Mouse (Mus musculus) hindbrain, postnatal 0 days (tissue): ENCODE data around the gene Sf3b3. TPM values are rescaled to one million over a fixed set of nuclear protein-coding genes. Genes with fewer than 3 reads are reported as not detected.

Source experiments
- ATAC-seq: fragments of 200-750 bp; cut with Nextera tagmentation; 2 replicates; pipeline ENCODE4 v1.8.0; 2017; ENCODE audit warnings: mild to moderate bottlenecking, moderate TSS enrichment, moderate library complexity
- DNase-seq: peaks from one replicate; pipeline ENCODE4 v3.0.0-alpha.2; 2015; ENCODE audit warnings: low spot score
- H3K27ac ChIP-seq: fragments of 300-500 bp; sonication (generic); 2 replicates; pipeline ENCODE4 v1.5.1; 2014; ENCODE audit warnings: mild to moderate bottlenecking
- H3K27me3 ChIP-seq: fragments of 300-500 bp; sonication (generic); 2 replicates; pipeline ENCODE4 v1.6.1; 2014; ENCODE audit warnings: low read length, mixed read lengths; ENCODE audit not compliant: insufficient read depth
- H3K36me3 ChIP-seq: fragments of 300-500 bp; sonication (generic); 2 replicates; pipeline ENCODE4 v1.6.1; 2014; ENCODE audit warnings: low read length, mixed read lengths; ENCODE audit not compliant: insufficient read depth
- H3K4me1 ChIP-seq: fragments of 300-500 bp; sonication (generic); 2 replicates; pipeline ENCODE4 v1.6.1; 2014; ENCODE audit warnings: antibody characterized with exemption, low read length, mixed read lengths; ENCODE audit not compliant: insufficient read depth
- H3K4me2 ChIP-seq: fragments of 300-500 bp; sonication (generic); 2 replicates; pipeline ENCODE4 v1.6.1; 2014; ENCODE audit warnings: low read depth, mild to moderate bottlenecking, low read length, moderate library complexity, mixed read lengths
- H3K4me3 ChIP-seq: fragments of 300-500 bp; sonication (generic); 2 replicates; pipeline ENCODE4 v1.5.1; 2014; ENCODE audit warnings: low read length
- H3K9ac ChIP-seq: fragments of 300-500 bp; sonication (generic); replicated peaks from 2 replicates; pipeline ENCODE4 v1.6.1; 2014; ENCODE audit warnings: mild to moderate bottlenecking, low read length, moderate library complexity, mixed read lengths
- H3K9me3 ChIP-seq: fragments of 300-500 bp; sonication (generic); 2 replicates; pipeline ENCODE4 v1.6.1; 2016; ENCODE audit warnings: low read length, mixed read lengths
- CTCF ChIP-seq: IDR thresholded peaks from 2 replicates; pipeline ENCODE4 v1.5.1; 2016; ENCODE audit warnings: antibody characterized with exemption, control low read depth, low read depth
- WGBS: fragments of 180-500 bp; shearing (Covaris S2); extraction: QIAGEN DNeasy Blood & Tissue Kit; methylation state at CpG from one replicate; pipeline ENCODE4 v1.1.7; 2014; 5-methylcytosine and 5-hydroxymethylcytosine counted together
- polyA plus RNA-seq: library from polyadenylated mRNA; unstranded; fragments of >200 nt; fragmentation: Nextera tagmentation; extraction: Ambion mirVana; gene quantifications from 2 replicates; pipeline ENCODE4 v1.2.1, GENCODE M21; 2015
- total RNA-seq: library from RNA; depleted of rRNA; stranded (reverse); fragments of >200 nt; gene quantifications from 2 replicates; pipeline ENCODE4 v1.2.3, GENCODE M21; 2014

Sf3b3 gene
- total and polyA plus RNA-seq, 2 experiments from 2014 or later = 60.6 to 82.5 TPM

- Histone ChIP-seq H3K9ac (no peak overlapping the region), H3K27me3 (no peaks in the 10 kb centered on the region), H3K36me3 (peaks cover 97% of the 10 kb centered on the region), H3K27ac (no peak overlapping the region), H3K4me3 (no peak overlapping the region), H3K4me1 (no peaks in the 10 kb centered on the region), H3K9me3 (no peaks in the 10 kb centered on the region), H3K4me2 (no peak overlapping the region)
- WGBS = 100% methylated on average over 1 of the region's 1 CpGs
- no peak for TF ChIP-seq CTCF
- DNase-seq (no peak), ATAC-seq (no peak)
Observed at GRCm38 (mm10) chr8:110816990-110817389, 29.6 kb downstream of the Sf3b3 start.

DNA sequence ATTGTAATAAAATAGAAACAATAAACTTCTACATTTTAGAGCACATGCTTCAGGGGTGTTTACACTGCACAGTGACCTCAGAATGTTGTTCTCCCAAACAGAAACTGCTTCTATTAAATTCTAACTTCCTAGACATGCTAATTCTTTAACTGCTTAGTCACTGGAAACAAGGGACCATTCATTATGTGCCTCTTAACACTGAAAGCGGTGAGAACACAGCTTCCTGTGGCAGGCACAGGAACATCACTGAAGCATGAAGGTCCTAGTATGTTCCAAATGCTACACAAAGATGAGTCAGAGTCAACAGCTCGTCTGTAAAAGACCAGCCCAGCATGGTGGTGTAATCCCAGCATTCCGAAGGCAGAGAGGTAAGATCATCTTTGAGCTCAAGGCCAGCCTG is 31.3 kb downstream of the Sf3b3 start:
- 69% methylated on average over 3 of the region's 3 CpGs for WGBS
- DNase-seq = no peak
- peaks cover 97% of the 10 kb centered on the region for H3K36me3 ChIP-seq

GRCm38 (mm10) chr8:110813081-110813812 is 33.3 kb downstream of the Sf3b3 start:
- Histone ChIP-seq H3K36me3 (peaks cover 90% of the 10 kb centered on the region), H3K27me3 (no peaks in the 10 kb centered on the region), H3K4me1 (no peaks in the 10 kb centered on the region), H3K27ac (no peak overlapping the region), H3K9me3 (no peaks in the 10 kb centered on the region), H3K4me3 (no peak overlapping the region), H3K4me2 (no peak overlapping the region), H3K9ac (no peak overlapping the region)
- DNase-seq (no peak), ATAC-seq (no peak)
- no peak for TF ChIP-seq CTCF
- WGBS = 90% methylated on average over 7 of the region's 7 CpGs

More for the DNA sequence above, 31.3 kb downstream of the Sf3b3 start:
- no peaks in the 10 kb centered on the region for H3K27me3 ChIP-seq
- no peak overlapping the region for H3K27ac ChIP-seq
- H3K9me3 ChIP-seq = no peaks in the 10 kb centered on the region
- no peaks in the 10 kb centered on the region for H3K4me1 ChIP-seq
- no peak for TF ChIP-seq CTCF
- no peak for ATAC-seq
- H3K4me3 ChIP-seq = no peak overlapping the region
- no peak overlapping the region for H3K9ac ChIP-seq
- H3K4me2 ChIP-seq = no peak overlapping the region

DNA sequence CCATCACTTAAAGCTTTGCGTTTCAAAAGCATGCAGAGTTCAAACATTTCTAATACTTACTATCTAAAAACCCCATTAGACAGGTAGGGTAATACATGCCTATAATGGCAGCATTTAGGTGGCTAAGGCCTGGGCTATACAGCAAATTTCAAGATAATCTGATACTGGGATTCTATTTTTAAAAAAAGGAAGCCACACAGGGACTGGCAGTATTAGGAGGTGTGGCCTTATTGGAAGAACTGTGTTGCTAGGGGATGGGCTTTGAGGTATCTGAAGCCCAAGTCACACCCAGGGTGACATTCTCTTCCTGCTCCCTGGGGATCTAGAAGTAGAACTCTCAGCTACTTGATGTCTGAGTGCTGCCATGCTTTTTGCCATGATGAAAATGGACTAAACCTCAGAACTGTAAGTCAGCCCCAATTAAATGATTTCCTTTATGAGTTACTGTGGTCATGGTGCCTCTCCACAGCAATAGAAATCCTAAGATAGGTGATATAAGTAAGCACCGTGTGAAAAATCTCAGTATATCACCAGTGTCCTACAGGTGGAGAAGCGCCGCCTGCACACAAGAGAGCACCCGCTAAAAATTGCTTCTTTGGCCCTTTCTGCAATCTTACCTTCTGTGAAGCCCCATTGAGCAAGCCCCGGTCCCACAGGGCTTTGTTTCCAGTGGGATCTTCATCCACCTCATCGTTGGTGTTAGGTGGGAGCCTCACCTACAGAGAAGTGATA is 34.1 kb downstream of the Sf3b3 start:
- Histone ChIP-seq H3K4me3 (no peak overlapping the region), H3K4me2 (no peak overlapping the region), H3K27ac (no peak overlapping the region), H3K36me3 (peaks cover 83% of the 10 kb centered on the region), H3K4me1 (no peaks in the 10 kb centered on the region), H3K9ac (no peak overlapping the region), H3K27me3 (no peaks in the 10 kb centered on the region), H3K9me3 (no peaks in the 10 kb centered on the region)
- TF ChIP-seq CTCF = no peak
- ATAC-seq (no peak), DNase-seq (no peak)
- WGBS = 97% methylated on average over 7 of the region's 7 CpGs

DNA sequence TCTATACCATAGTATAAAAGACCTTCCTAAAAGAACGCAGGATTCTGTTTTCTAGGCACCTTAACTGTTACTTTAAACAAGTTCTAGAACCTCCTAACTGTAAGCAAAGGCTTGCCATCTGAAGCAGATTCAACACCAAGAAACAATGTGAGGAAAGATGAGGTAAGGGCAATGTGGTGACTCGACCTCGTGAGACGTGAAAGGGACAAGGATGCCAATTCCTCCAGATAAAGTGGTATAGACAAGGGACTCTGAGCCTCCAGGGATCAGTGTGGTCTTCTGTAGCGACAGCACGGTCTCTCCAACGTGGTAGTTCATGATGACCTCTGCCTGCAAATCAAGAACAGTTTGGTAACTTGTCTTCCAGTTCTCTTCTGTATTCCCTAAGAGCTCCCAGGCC is 34.8 kb downstream of the Sf3b3 start:
- ATAC-seq = no peak
- no peak overlapping the region for H3K4me2 ChIP-seq
- H3K36me3 ChIP-seq = peaks cover 76% of the 10 kb centered on the region
- no peak for TF ChIP-seq CTCF
- H3K4me3 ChIP-seq = no peak overlapping the region
- H3K27me3 ChIP-seq = no peaks in the 10 kb centered on the region
- H3K27ac ChIP-seq = no peak overlapping the region
- H3K9me3 ChIP-seq = no peaks in the 10 kb centered on the region
- WGBS = 92% methylated on average over 7 of the region's 7 CpGs
- H3K4me1 ChIP-seq = no peaks in the 10 kb centered on the region
- DNase-seq = no peak
- H3K9ac ChIP-seq = no peak overlapping the region

- no peak overlapping the region for H3K9ac ChIP-seq
- H3K9me3 ChIP-seq = no peaks in the 10 kb centered on the region
- H3K27ac ChIP-seq = no peak overlapping the region
- H3K4me2 ChIP-seq = no peak overlapping the region
- H3K4me3 ChIP-seq = no peak overlapping the region
- H3K4me1 ChIP-seq = no peaks in the 10 kb centered on the region
- peaks cover 70% of the 10 kb centered on the region for H3K36me3 ChIP-seq
- 100% methylated on average over 3 of the region's 3 CpGs for WGBS
- ATAC-seq (no peak), DNase-seq (no peak)
- no peak for TF ChIP-seq CTCF
- H3K27me3 ChIP-seq = no peaks in the 10 kb centered on the region
Observed at GRCm38 (mm10) chr8:110811116-110811515, 35.5 kb downstream of the Sf3b3 start.

DNA sequence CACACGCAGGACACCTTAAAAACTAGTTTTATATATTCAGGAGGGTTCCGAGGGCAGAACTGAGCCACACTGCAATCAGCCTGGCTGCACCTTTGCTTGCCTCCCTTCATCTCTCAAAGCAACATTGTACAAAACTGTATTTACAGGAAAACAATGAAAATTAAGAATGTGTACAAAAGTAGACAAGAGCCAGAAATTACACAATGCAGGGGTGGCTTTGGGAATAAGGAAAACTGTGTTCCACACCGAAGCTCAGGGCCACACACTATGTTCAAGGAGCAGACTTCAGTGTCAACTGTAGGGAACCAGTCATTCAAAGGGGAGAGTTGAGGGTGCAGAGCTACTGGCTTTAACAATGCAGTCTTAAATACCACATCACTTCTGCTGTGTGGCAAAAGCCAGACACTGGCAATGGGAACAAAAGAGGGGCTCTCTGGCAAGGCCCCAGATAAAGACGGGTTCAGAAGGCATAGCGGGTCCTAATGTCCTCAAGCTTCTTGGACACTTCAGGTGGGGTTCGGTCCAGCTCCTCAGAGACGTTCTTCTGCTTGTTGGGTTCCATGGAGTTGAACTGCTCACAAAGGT is 36.0 kb downstream of the Sf3b3 start:
- Histone ChIP-seq H3K4me1 (no peaks in the 10 kb centered on the region; the same call in 1 of the 2 replicates), H3K27me3 (no peaks in the 10 kb centered on the region), H3K27ac (no peak overlapping the region), H3K4me3 (no peak overlapping the region), H3K9me3 (no peaks in the 10 kb centered on the region), H3K9ac (no peak overlapping the region), H3K36me3 (peaks cover 65% of the 10 kb centered on the region), H3K4me2 (no peak overlapping the region)
- no peak for ATAC-seq
- 85% methylated on average over 7 of the region's 7 CpGs for WGBS
- no peak for TF ChIP-seq CTCF
- no peak for DNase-seq
